Mouse (Mus musculus) midbrain, embryonic 14.5 days (tissue): ENCODE data around the gene Selenof. TPM values are rescaled to one million over a fixed set of nuclear protein-coding genes. Genes with fewer than 3 reads are reported as not detected.

Experiments used
- polyA plus RNA-seq: library from polyadenylated mRNA; unstranded; fragments of >200 nt; fragmentation: Nextera tagmentation; extraction: Ambion mirVana; gene quantifications from 2 replicates; pipeline ENCODE4 v1.2.1, GENCODE M21; 2014

The Selenof gene
- polyA plus RNA-seq, 1 experiment from 2014 or later = 453 TPM

Other genes with a start within 250 kb of the Selenof start
- 16.1 and 16.2 TPM in 2 replicates for gene Hs2st1, start 123 bp upstream of the Selenof start, polyA plus RNA-seq
- 110 and 119 TPM in 2 replicates for gene Sh3glb1, start 150.0 kb downstream of the Selenof start, polyA plus RNA-seq
- 0.18 and 0.25 TPM in 2 replicates for gene Clca3a1, start 190.7 kb downstream of the Selenof start, polyA plus RNA-seq
- 0.12 TPM in 1 of 2 replicates, not detected in the other for gene Clca3a2, start 249.2 kb downstream of the Selenof start, polyA plus RNA-seq